Mouse (Mus musculus) forebrain, embryonic 14.5 days (tissue): ENCODE measurements at regions not wholly inside any gene's neighbourhood (a gene's known extent, or its start where the extent isn't known, plus 50 kb on each side); places are given as distances from the start of the nearest gene placed in this dataset.

Source experiments
- ATAC-seq: fragments of 200-750 bp; cut with Nextera tagmentation; 2 replicates; pipeline ENCODE4 v1.8.0; 2017; ENCODE audit warnings: mild to moderate bottlenecking, moderate library complexity
- DNase-seq: peaks from one replicate; pipeline ENCODE4 v3.0.0-alpha.2; 2015; ENCODE audit warnings: low spot score
- H3K27ac ChIP-seq: fragments of 300-500 bp; sonication (generic); 2 replicates; pipeline ENCODE4 v1.5.1; 2014; ENCODE audit warnings: low read depth, mild to moderate bottlenecking, control low read depth, low read length, moderate library complexity
- H3K27me3 ChIP-seq: fragments of 300-500 bp; sonication (generic); replicated peaks from 2 replicates; pipeline ENCODE4 v1.6.1; 2014; ENCODE audit warnings: low read length, control low read depth, mixed read lengths; ENCODE audit not compliant: control insufficient read depth, insufficient read depth
- H3K36me3 ChIP-seq: fragments of 300-500 bp; sonication (generic); 2 replicates; pipeline ENCODE4 v1.6.1; 2014; ENCODE audit warnings: low read length, control low read depth; ENCODE audit not compliant: control insufficient read depth, insufficient read depth
- H3K4me1 ChIP-seq: fragments of 300-500 bp; sonication (generic); 2 replicates; pipeline ENCODE4 v1.6.1; 2014; ENCODE audit warnings: antibody characterized with exemption, low read length, control low read depth; ENCODE audit not compliant: control insufficient read depth, insufficient read depth
- H3K4me2 ChIP-seq: fragments of 300-500 bp; sonication (generic); 2 replicates; pipeline ENCODE4 v1.6.1; 2014; ENCODE audit warnings: mild to moderate bottlenecking, control low read depth, low read length
- H3K4me3 ChIP-seq: fragments of 300-500 bp; sonication (generic); 2 replicates; pipeline ENCODE4 v1.5.1; 2014; ENCODE audit warnings: low read depth, low read length, control low read depth
- H3K9ac ChIP-seq: fragments of 300-500 bp; sonication (generic); 2 replicates; pipeline ENCODE4 v1.6.1; 2014; ENCODE audit warnings: mild to moderate bottlenecking, low read length, control low read depth, moderate library complexity
- H3K9me3 ChIP-seq: fragments of 300-500 bp; sonication (generic); replicated peaks from 2 replicates; pipeline ENCODE4 v1.6.1; 2016; ENCODE audit warnings: low read length, control low read depth, mixed read lengths; ENCODE audit not compliant: control insufficient read depth
- WGBS: fragments of 180-500 bp; shearing (Covaris S2); extraction: QIAGEN DNeasy Blood & Tissue Kit; methylation state at CpG from one replicate; pipeline ENCODE4 v1.1.7; 2014; 5-methylcytosine and 5-hydroxymethylcytosine counted together

DNA sequence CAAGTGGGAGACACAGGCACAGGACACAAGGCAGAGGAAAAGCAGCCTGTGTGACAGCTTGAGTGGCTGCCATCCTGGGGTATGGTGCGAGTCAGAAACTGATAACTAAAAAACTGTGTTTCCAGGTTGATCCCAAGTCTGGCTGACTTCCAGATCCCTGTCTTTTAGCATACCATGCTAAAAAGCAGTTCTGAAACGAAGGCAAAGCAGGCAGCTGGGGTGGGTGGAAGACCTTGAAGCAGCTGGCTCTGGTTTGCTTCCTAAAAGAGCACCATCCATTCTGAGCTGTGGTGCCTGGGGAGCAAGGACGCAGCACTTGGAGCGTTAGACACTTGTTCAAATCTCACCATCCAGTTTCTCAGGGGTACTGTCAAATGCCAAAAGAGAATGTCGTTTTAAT, 192.5 kb upstream of the Dusp10 start:
- WGBS, result 54% methylated on average over 5 of the region's 5 CpGs
- Histone ChIP-seq H3K9ac (no peak overlapping the region), H3K4me1 (no peaks in the 10 kb centered on the region), H3K36me3 (no peaks in the 10 kb centered on the region), H3K4me2 (no peak overlapping the region), H3K27me3 (no peaks in the 10 kb centered on the region), H3K27ac (no peak overlapping the region), H3K9me3 (no peaks in the 10 kb centered on the region), H3K4me3 (no peak overlapping the region)
- DNase-seq (peak; percentile 71), ATAC-seq (peak; percentile 71; the same call in 1 of the 2 replicates)

DNA sequence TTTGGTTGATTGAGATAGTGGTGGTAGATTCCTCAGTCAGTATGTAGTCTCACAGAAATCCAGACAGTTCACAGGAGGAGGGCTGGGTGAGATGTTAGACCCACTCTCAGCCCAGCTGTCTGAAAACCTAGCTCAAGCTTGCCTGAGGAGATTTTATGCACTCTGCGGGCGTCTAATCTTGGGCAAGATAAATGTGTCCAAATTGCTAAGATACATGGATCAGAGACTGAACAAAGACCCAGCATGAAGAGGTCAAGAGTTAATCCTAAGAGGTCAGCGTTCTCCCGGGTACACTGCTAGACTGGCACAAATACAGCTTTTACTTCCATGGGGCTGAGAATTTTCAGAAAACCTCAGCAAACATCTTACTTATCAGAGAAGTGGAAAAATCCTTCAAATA, 186.8 kb upstream of the Dusp10 start:
- Histone ChIP-seq H3K27ac (no peak overlapping the region), H3K27me3 (no peaks in the 10 kb centered on the region), H3K9me3 (no peaks in the 10 kb centered on the region), H3K4me1 (no peaks in the 10 kb centered on the region), H3K9ac (no peak overlapping the region), H3K4me3 (no peak overlapping the region), H3K36me3 (no peaks in the 10 kb centered on the region), H3K4me2 (no peak overlapping the region)
- whole genome bisulfite sequencing, result 5% methylated on average over 4 of the region's 4 CpGs
- DNase-seq (no peak), ATAC-seq (no peak)

DNA sequence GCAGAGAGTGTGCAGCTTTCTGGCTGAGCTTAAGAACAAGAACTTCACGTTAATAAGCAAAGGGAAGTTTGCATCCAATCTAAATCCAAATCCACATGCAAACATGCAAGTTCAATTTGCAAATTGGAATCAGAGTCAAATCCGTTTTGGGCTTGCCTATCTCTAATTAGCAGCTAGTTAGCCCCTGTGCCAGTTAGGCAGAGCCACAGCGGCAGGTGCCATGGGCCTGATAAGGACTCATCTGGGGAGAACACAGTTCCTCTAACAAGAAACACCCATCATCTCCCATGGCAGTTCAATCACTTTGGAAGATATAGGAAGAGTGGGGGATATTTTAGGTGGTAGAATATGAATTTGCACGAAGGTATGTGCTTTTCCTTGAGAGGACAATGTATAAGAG, 168.0 kb upstream of the Dusp10 start:
- no peaks in the 10 kb centered on the region for H3K36me3 ChIP-seq
- no peaks in the 10 kb centered on the region for H3K27me3 ChIP-seq
- H3K4me1 ChIP-seq, result no peaks in the 10 kb centered on the region
- no peaks in the 10 kb centered on the region for H3K9me3 ChIP-seq
- WGBS, result 69% methylated on average over 4 of the region's 4 CpGs
- no peak overlapping the region for H3K27ac ChIP-seq
- H3K9ac ChIP-seq, result no peak overlapping the region
- H3K4me3 ChIP-seq, result no peak overlapping the region
- no peak overlapping the region for H3K4me2 ChIP-seq
- ATAC-seq (no peak), DNase-seq (no peak)

DNA sequence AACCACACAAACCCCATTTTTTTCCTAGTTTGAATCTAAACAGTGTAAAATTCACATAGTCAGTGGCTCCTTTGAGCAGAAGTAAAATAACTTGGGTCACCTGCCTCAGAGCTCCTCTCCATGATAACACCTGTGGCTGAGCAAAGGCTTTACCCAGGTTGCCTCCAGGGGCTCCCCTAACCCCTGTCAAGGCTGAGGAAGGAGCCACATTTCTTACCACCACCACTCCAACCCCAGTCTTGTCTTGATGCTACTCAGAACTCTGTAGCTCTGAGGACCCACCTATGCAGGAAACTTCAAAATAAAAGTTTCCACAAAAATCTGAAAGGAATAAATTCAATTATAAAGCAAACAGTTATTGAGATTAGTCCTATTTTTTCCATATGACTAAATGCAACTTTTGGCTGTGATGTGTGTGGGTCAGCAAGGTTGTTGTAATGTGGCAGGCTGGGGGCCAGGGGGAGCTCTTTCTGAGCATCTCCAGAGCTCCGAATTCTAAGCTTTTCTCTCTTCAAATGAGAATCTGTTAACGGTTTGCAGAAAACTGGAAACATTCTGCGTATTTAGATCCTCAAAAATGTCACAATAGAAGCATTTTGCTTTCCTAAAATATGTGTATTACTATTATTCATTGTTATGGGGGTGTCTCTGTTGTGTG, 159.0 kb upstream of the Dusp10 start:
- H3K9me3 ChIP-seq, result no peaks in the 10 kb centered on the region

DNA sequence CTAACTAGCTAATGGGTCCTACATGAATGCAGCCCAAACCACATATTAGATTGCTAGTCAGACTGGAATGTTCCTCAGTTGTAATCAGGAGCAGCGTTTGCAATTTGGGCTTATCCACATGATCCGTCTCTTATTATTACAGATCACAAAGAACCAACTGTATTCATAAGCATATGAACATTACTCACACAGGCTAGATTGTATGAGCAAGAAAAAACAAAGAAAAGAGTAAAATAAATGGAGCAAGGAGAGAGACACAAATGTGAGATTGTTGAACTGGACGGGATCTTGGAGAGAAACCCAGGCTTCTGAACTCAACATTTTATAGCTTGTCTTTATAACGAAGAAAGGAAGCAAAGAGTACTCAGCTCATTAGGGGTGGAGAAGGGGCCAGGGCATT, 148.0 kb upstream of the Dusp10 start:
- Histone ChIP-seq H3K9me3 (no peaks in the 10 kb centered on the region), H3K4me2 (no peak overlapping the region), H3K4me3 (no peak overlapping the region), H3K36me3 (no peaks in the 10 kb centered on the region), H3K4me1 (no peaks in the 10 kb centered on the region), H3K9ac (no peak overlapping the region), H3K27ac (no peak overlapping the region), H3K27me3 (no peaks in the 10 kb centered on the region)
- WGBS, result 59% methylated on average over 4 of the region's 4 CpGs
- no peak for ATAC-seq
- no peak for DNase-seq

More for the DNA sequence above, 159.0 kb upstream of the Dusp10 start:
- 69% methylated on average over 3 of the region's 3 CpGs for WGBS
- Histone ChIP-seq H3K4me3 (no peak overlapping the region), H3K4me2 (no peak overlapping the region), H3K27ac (no peak overlapping the region), H3K9ac (no peak overlapping the region), H3K27me3 (no peaks in the 10 kb centered on the region), H3K36me3 (no peaks in the 10 kb centered on the region), H3K4me1 (no peaks in the 10 kb centered on the region)
- no peak for ATAC-seq
- DNase-seq, result no peak

DNA sequence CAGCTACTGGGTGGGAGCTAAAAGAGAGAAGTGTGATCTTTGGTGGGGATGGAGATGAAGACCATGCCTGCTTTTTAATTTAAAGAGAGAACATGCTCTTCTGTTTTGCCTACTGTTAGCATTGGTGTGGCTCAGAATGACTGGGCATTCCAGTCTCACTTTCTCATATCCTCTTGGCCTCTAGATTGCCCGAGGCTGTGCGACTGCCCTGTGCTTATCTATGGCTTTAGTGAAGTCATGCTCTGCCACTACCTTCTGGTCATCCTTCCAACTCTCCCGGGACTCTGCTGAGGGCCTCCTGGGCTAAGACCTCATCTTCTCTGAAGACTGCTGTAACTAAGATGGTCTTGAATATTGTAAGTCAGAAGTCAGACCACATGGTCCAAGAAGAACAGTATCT, 147.5 kb upstream of the Dusp10 start:
- DNase-seq (no peak), ATAC-seq (no peak)
- Histone ChIP-seq H3K9ac (no peak overlapping the region), H3K36me3 (no peaks in the 10 kb centered on the region), H3K4me2 (no peak overlapping the region), H3K27me3 (no peaks in the 10 kb centered on the region), H3K27ac (no peak overlapping the region), H3K4me3 (no peak overlapping the region), H3K4me1 (no peaks in the 10 kb centered on the region), H3K9me3 (no peaks in the 10 kb centered on the region)
- 90% methylated on average over 3 of the region's 3 CpGs for WGBS

DNA sequence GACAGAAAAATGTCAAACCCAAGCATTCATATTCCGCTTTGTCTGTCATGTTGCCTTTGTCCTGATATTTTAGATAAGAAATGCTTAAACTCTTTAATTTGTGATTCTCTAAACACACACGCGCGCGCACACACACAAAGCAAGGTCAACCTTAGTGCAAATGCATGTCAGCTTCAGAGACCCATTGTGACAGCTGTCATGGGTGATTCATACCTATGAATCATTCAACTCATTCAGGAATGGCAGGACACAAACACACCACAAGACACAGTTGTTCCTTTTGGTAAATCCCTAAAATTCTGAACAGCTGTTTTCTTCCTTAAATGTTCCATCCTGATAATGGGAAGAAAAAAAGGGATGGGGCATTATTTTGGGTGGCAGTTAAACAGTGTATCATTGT, 144.1 kb upstream of the Dusp10 start:
- Histone ChIP-seq H3K27ac (no peak overlapping the region), H3K4me3 (no peak overlapping the region), H3K4me1 (no peaks in the 10 kb centered on the region), H3K9me3 (no peaks in the 10 kb centered on the region), H3K9ac (no peak overlapping the region), H3K27me3 (no peaks in the 10 kb centered on the region), H3K4me2 (no peak overlapping the region), H3K36me3 (no peaks in the 10 kb centered on the region)
- ATAC-seq (no peak), DNase-seq (no peak)
- WGBS, result 95% methylated on average over 5 of the region's 5 CpGs

DNA sequence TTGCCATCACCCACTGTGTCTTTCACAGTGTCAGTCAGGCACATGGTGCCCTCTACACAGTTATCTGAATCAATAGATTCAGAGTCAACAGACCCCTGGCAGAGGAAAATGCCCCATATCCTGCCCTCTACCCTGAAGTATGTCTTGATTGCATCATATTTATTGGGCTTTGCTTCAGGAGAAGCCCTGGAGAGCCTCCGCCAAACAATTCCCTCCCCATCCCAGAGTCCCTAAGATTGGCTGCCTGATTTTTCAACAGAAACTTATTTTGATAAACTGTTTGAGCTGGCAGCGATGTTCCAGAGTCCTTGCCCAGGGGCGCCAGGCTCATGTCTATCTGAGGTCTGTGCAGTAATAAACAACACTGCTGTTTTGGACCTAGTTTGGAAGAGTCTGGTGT, 117.2 kb upstream of the Dusp10 start:
- Histone ChIP-seq H3K27me3 (no peaks in the 10 kb centered on the region), H3K4me3 (no peak overlapping the region), H3K27ac (no peak overlapping the region), H3K4me2 (no peak overlapping the region), H3K9ac (no peak overlapping the region), H3K9me3 (no peaks in the 10 kb centered on the region), H3K36me3 (no peaks in the 10 kb centered on the region), H3K4me1 (no peaks in the 10 kb centered on the region)
- DNase-seq (no peak), ATAC-seq (no peak)
- WGBS, result 90% methylated on average over 3 of the region's 3 CpGs

DNA sequence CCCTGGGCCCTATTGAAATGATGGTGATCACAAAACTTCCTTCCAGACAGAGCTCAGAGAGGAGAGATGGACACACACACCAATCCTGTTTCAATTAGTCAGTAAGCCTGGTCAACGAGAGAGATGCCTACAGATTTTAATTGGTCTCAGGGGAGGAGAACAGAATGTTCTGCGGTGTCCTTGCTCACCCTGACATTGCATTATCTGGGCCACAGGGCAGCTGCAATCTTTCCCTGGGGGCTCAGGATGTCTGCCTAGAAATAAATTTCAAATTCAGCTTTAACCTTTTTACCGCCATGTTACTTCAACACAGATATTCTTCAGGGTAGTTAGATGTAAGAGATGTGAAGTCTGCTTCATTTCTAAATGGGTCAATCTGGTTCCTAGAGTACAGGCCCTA, 115.0 kb upstream of the Dusp10 start:
- H3K36me3 ChIP-seq, result no peaks in the 10 kb centered on the region
- no peaks in the 10 kb centered on the region for H3K27me3 ChIP-seq
- WGBS, result 79% methylated on average over 3 of the region's 3 CpGs
- no peak for ATAC-seq
- H3K9ac ChIP-seq, result no peak overlapping the region
- no peaks in the 10 kb centered on the region for H3K9me3 ChIP-seq
- no peak for DNase-seq
- H3K4me3 ChIP-seq, result no peak overlapping the region
- no peak overlapping the region for H3K27ac ChIP-seq
- H3K4me2 ChIP-seq, result no peak overlapping the region
- H3K4me1 ChIP-seq, result no peaks in the 10 kb centered on the region
